Mouse (Mus musculus) brain, embryonic 14.5 days (tissue): Measurements from ENCODE around the gene 4930426L09Rik. TPM values are rescaled to one million over a fixed set of nuclear protein-coding genes. Genes with fewer than 3 reads are reported as not detected.
A peak's percentile ranks its signal among the peaks of the same experiment; 100 is the strongest.

Experiments used
- DNase-seq: peaks from one replicate; pipeline ENCODE4 v3.0.0-alpha.2; 2011; ENCODE audit warnings: low read depth
- CTCF ChIP-seq: fragments of 200-500 bp; IDR thresholded peaks from 2 replicates; pipeline ENCODE4 v1.5.1; 2012; ENCODE audit warnings: inconsistent platforms, mild to moderate bottlenecking, moderate library complexity, borderline replicate concordance; ENCODE audit not compliant: insufficient read depth, insufficient read length; ENCODE audit errors: extremely low read depth
- POLR2A ChIP-seq: fragments of 200-500 bp; IDR thresholded peaks from 2 replicates; pipeline ENCODE4 v1.6.1; 2012; ENCODE audit warnings: mild to moderate bottlenecking, inconsistent platforms, borderline replicate concordance; ENCODE audit not compliant: poor library complexity, insufficient read depth, insufficient read length, severe bottlenecking; ENCODE audit errors: extremely low read depth
- polyA plus RNA-seq: library from polyadenylated mRNA; depleted of rRNA; stranded (reverse); fragments of >200 nt; gene quantifications from 2 replicates; pipeline ENCODE4 v1.2.3, GENCODE M21; 2012

Gene 4930426L09Rik
- polyA plus RNA-seq, 1 experiment: 0.66 TPM

DNA sequence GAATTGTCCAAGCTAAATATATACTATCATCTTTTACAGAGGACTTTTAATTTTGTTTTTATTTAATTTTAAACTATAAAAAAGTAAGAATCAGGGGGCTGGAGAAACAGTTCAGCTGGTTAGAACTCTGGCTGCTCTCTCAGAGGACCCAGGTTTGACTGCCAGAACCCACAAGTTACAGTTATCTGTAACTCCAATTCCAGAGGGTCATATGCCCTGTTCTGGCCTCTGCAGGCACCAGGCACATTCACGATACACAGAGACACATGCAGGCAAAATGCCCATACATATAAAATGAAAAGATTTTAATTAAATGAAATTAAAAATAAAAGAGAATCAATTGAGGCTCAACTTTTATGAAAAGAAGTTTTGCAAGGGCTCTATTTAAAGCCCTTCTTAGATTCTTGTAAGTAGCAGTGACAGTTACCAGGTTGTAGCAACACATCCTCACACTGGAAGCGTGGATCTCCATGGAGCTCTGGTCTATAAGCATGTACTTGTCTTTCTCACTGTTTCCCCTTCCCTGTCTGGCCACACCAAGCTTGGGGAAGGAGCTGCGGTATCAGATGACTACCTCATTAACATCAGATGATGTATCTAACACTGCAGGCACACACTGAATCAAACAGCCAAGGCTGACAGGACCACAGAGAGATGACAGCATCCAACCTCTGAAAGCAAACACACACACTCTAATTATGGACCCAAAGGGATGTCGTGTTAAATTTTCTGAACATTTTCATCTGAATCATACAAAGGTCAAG is 23.1 kb upstream of the 4930426L09Rik start:
- TF ChIP-seq CTCF (no peak), POLR2A (no peak)
- peak; percentile 24 for DNase-seq

DNA sequence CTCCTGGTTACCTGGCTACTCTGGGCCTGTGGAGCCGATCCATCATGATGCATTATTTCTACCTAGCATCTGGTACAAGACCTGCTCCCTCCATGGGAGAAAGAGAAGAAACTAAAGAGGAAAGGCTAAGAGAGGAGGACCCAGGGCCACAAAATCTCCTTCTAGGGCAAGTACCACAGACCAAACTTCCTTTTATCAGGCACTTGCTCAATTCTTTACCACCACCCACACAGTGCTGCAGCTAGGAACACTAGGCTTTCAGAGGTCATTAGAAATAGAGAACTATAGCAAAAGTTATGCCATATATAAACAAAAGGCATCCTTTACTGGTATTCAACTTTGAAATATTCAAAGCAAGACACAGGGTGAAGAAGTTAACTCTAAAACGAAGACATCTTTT is 22.0 kb upstream of the 4930426L09Rik start:
- DNase-seq: no peak
- TF ChIP-seq POLR2A (no peak), CTCF (no peak)

- no peak for DNase-seq
- TF ChIP-seq POLR2A (no peak), CTCF (no peak)
Observed at GRCm38 (mm10) chr2:18977201-18977805, 20.8 kb upstream of the 4930426L09Rik start.

DNA sequence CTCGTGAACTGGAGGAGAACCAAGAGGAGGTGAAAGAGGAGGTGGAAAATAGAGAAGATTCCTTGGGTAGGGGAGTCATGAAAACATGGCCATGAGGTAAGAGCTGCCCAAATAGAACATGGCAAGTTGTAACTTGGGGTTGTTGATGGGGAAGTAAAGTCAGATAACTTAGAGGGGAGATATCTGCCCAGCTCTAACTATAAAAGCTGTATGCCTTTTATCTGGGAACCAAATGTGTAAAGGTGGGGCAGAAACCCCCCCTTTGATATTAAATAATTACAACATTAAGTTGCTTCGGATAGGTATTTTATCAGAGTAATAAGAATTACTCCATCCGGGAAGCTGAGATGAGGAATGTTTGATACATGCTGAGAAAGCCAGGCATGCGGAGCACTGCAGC is 19.1 kb upstream of the 4930426L09Rik start:
- no peak for DNase-seq
- no peak for TF ChIP-seq POLR2A
- TF ChIP-seq CTCF: no peak

GRCm38 (mm10) chr2:18979675-18980074 is 18.5 kb upstream of the 4930426L09Rik start:
- no peak for DNase-seq
- TF ChIP-seq CTCF: no peak
- TF ChIP-seq POLR2A: no peak

- DNase-seq: no peak
- TF ChIP-seq POLR2A (no peak), CTCF (no peak)
Observed at GRCm38 (mm10) chr2:18982581-18982980, 15.6 kb upstream of the 4930426L09Rik start.

GRCm38 (mm10) chr2:18983546-18983945 is 14.6 kb upstream of the 4930426L09Rik start:
- no peak for DNase-seq
- TF ChIP-seq CTCF (no peak), POLR2A (no peak)

- TF ChIP-seq POLR2A: no peak
- no peak for TF ChIP-seq CTCF
Observed at GRCm38 (mm10) chr2:18984095-18984847, 13.9 kb upstream of the 4930426L09Rik start.

GRCm38 (mm10) chr2:18985506-18985905 is 12.6 kb upstream of the 4930426L09Rik start:
- no peak for DNase-seq
- TF ChIP-seq POLR2A: no peak
- no peak for TF ChIP-seq CTCF

More at GRCm38 (mm10) chr2:18984095-18984847, 13.9 kb upstream of the 4930426L09Rik start:
- DNase-seq: no peak

GRCm38 (mm10) chr2:18988885-18989284 is 9.3 kb upstream of the 4930426L09Rik start:
- TF ChIP-seq POLR2A (no peak), CTCF (no peak)
- DNase-seq: no peak
